Mouse (Mus musculus) thymus, postnatal 10 days (tissue): ENCODE data around the gene Prim2.

Experiments
- DNase-seq, 2 experiments: peaks; one replicate each; pipeline ENCODE4 v3.0.0; 2021; ENCODE audit warnings: low spot score in 2 of 2

Prim2 gene

DNA sequence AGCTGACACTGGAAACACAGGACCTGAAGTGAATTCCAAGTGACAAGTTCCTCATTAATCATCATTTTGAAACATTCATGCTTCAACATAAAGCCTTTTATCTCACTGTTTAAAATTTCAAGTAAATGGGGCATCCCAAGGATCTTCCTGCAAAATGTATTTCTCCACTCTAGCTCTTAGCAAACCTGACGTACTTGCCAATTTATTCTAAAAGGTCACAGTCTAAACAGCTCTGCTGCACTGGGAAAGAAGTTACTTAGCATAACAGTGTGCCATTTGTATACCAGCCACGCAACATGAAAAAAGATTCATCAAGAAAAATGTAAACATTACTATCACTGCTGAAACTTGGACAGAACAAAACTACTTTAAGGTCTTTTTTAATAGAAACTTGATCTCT lies 61.5 kb downstream of the Prim2 start:
- DNase-seq, result no peak

DNA sequence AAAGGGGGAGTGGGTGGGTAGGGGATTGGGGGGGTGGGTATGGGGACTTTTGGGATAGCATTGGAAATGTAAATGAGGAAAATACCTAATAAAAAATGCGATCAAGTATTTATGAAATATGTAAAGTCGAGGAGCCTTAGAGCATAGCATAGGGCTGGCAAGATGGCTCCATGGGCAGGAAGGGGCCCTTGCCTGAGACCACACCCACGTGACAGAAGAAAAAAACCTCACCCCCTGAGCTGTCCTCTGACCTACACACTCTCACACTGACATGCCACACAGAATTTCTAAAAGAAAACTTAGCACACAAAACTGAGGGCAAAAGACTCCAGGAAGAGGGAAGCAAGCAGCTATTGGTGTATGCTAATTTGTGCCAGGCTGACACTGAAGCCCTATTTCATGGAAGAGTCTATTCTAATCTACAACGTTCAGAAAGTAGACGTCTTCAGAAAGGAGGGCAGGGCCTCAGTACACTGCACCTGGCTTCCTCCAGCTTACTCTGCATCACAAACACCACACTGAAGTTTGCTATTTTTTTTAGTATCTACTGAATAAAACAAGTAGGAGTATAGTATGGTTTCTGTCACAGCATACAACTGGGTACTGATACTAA lies 65.4 kb downstream of the Prim2 start:
- no peak for DNase-seq

GRCm38 (mm10) chr1:33599698-33600097 lies 69.9 kb downstream of the Prim2 start:
- no peak for DNase-seq

DNA sequence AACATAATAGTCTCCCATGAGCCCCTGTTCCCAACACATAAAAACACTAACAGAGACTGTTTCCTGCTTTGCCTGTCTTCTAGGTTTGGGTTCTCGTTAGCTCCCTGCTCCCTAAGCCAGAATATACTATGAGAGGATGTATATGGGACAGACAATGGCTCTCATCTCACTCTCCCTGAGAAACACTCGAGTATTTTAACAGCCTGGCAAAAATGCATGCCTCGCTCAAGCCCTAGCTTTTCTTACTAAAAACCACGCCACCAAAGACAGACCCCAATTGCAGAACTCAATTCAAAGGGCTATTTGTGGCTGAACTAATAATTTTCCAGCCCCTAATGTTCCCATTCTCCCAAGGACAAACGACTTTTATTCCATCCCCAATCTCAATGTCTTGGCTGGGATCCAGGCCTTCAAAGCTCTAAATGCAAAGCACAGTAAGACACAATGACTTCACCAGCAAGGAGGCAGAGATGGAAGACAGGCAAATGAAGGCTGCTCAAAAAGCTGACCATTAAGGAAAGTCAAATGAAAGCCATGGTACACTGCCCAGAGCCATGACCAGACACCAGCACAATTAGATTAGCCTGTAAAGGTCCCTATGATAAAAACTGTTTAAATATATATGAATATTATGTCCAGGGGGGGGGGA lies 70.5 kb downstream of the Prim2 start:
- no peak for DNase-seq

GRCm38 (mm10) chr1:33597043-33597442 lies 72.6 kb downstream of the Prim2 start:
- DNase-seq, result no peak

DNA sequence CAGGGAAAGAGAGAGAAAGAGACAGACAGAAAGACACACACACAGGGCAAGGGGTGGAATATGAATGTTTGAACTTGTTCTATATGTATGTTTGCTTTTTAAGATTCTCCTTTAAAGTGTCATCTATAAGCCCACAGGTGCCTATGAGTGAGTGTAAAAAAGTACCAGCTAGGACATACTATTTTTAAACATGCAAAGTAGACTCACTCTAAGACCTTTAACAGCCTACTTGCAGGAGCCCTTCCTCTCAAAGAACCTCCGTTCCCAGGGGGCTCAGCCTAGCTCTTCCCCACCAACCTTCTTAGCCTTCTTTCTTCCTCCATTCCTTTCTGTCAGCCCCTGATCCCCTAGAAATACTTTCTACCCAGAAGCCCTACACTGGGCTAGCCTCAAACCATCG lies 73.7 kb downstream of the Prim2 start:
- DNase-seq, result no peak

- DNase-seq, result no peak
These were observed 74.6 kb downstream of the Prim2 start for GRCm38 (mm10) chr1:33594966-33595365.

DNA sequence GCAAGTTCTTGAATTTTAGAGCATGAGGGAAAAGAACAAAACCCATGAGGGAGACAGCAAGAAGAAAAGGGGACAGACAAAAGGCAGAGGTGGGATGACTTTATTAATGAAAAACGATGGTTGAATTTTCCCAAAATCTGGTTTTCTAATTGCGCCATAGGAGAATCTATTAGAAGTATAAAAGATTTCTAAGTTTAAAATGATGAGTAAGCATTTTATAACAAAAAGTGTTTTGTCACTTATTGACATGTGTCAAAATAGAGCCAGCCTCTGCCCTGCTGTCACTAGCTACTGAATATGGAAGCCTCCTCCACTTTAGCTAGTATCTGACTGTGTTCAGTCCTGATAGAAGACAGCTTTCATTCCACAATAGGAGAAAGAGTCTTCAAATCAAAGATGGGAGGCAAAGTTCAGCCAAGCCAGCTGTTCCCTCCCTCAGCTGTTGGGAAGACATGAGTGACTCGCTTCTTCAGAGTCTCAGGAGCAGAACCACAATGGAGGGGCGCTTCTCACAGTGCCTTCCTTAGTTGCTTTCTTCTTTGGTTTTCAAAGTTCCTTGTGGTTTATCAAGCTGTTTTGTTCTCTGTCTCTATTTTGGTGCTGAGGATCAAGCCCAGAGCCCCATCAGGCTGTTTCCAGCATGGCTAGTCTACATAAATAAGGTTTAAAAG lies 75.7 kb downstream of the Prim2 start:
- DNase-seq, result no peak

DNA sequence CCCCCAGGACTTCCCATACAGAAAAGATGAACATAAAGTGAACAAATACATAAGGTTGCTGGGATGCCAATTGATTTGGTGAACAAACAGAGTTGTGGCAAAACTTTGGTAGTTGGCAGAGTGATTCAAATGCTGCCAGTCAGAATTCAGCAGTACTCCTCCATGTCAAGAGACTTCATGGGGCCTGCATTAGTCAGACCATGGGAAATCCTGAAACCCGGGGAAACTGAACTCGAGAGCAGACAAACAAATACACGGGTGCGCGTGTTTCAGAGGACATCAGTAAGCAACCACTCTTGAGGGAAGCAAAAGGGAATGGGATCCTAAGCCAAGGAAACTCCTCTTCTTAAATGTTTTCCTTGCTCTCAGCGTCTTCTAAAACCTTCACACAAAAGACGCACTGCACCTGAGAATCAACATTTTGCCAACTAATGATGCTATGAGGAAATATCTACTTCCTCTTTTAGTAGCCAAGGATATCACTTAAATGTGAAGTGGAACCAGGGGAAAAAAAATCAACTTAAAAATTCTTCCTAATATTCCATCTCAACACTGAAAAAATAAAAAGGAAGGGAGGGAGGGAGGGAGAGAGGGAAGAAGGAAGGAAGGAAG lies 77.5 kb downstream of the Prim2 start:
- no peak for DNase-seq

DNA sequence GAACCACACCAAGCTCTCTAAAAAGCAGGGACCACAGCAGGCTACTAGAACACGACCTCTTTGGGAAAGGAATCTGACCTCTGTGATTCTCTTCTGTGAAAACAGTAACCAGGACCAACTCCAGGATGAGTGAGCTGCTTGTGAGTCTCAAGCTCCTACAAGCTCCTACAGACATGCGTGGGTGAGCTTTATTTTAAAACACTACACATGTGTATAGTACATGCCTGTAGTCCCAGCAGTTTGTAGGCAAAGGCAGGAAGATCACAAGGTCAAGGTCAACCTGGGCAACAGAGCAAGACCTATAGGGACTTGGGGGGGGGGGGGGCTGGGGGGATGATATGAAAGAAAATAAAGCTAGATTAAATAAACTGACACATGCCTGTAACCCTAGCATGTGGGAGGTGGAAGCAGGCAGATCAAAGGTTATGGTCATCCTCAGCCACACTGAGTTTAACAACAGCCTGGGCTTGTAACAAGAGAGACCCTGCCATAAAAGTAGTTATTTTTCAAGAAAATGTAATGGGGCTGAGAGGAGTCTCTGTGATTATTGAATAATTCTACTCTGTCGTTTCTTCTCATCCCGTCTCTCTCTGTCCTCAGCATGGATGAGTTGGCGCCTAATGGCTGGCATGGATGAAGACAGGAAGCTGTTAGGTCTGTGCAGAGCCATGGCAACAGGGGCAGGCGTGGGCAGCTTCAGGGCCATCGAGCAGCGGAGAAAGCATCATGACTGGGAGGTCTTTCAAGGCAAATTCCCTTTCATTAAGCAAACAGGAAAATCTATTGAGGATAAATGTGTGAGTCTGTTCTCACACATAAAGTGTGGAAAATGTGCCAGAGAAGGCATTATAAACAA lies 78.8 kb downstream of the Prim2 start:
- no peak for DNase-seq

DNA sequence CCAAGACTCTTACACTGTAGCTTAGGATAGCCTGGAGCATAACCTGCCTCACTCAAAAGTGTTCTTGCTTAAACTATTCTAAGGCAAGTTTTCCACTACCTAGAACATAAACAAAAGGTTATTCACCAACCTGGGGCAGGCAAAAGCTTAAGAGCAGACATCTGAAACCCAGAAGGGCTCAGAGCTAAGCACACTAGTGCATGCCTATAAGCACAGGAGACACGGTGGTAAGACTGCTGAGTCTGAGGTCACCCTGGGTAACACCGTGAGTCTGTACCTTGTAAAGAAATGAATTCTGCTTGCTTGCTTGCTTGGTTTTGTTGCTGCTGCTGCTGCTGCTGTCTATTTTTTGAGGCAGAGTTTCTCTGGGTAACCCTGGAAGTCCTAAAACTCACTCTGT lies 80.1 kb downstream of the Prim2 start:
- no peak for DNase-seq

GRCm38 (mm10) chr1:33588557-33588956 lies 81.0 kb downstream of the Prim2 start:
- no peak for DNase-seq

GRCm38 (mm10) chr1:33584590-33584978 lies 85.0 kb downstream of the Prim2 start:
- DNase-seq, result no peak

- no peak for DNase-seq
These were observed 85.6 kb downstream of the Prim2 start for GRCm38 (mm10) chr1:33583817-33584589.

DNA sequence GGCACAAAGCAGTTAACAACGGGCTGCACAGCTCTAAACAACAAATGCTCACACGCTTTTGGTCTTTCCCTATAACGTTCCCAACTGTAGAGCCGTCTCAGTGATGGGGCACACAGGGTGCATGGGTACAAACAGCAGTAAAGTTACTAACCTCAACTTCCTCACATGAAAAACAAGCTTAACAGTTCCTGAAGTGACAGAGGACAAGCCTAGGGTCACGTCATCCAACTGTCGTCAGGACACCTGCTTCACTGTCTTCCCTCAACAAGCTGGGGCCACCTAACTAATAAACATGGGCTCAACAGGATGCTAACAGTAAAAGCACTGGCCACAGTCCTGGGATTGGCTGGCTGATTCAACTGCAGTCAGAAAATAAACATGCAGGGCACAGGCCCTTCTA lies 91.0 kb downstream of the Prim2 start:
- DNase-seq, result peak; percentile 57 to 62

DNA sequence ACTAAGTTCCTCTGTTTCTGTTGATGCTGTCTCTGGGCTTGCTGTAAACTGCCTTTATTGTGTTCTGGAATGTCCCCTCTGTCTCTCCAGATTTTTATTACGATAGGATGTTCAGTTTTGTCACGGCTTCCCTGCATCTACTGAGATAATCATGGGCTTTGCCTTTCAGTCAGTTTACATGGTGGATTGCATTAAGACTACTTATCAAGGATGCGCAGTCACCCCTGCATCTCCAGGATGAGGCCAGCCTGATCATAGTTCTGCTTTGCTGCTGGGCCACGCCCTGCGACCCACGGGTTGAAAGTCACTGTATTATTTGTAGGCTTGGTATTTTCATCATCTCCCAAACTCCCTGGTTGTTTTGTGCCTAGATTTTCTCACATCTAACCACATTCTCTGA lies 95.1 kb downstream of the Prim2 start:
- DNase-seq, result no peak

DNA sequence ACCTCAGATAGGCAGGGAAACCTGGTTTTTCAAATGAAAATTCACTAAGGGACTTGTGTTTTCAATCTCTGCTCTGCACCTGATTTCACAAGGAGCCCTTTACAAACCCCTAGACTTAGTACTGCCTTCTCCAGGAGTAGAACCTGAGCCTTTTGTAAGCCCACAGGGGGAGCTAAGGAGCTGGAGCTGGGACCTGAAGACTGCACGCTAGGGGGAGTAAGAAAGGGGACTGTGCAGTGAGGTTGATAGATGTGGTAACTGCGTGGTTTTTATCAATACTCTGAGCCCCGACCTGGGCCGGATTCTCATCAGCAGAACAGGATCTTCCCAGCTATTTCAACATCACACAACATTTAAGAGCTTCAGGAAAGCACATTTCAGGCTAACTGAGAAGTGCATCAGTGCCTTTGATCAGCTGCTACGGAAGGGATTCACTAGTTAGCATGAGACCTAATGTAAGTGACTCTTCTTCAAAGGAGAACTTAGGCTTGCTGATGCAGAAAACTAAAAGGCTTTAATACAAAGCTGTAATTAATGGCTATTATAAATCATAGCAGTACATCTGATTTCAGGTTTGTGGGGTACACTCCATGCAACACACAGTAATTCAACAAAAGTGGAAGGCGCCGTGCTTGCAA lies 103.7 kb downstream of the Prim2 start:
- peak; percentile 42 to 73 for DNase-seq

DNA sequence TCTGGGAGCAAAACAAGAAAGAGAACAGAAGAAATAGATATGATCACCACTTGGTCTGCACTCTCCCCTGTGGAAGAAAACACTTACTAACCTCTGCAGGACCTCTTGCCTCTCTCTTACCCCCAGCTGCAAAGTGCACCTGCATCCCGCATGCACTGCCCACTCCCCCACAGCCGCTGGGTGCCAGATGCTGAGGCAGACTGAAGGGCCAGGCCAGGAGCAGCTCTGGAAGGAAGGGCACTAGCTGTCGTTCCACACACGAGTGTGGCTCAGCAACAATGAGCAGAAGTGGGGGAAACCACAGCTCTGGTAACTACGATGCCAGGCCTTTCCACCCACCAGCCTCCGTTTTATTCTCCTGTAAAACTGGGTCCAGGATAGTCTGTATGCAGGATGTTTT lies 105.6 kb downstream of the Prim2 start:
- DNase-seq, result no peak

GRCm38 (mm10) chr1:33563611-33564010 lies 106.0 kb downstream of the Prim2 start:
- no peak for DNase-seq

- DNase-seq, result no peak
These were observed 113.0 kb downstream of the Prim2 start for GRCm38 (mm10) chr1:33556638-33557037.

DNA sequence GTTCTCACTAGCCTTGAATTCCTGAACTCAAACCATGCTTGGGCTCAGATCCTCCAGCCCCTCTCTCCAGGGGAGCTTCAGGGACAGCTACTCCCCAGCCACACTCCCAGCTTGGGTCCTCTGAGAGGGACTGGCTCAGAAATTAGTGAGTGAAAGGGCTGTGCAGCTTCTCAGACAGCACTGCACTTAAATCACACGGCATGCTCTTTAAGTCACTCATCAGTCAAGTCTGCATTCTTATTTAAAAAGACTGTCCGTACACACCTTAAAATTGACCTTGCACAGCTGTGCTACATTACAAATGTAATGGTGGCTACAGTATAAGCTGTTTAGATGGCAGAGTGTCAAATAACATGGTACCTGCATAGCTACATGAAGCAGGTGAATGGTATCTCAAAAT lies 114.0 kb downstream of the Prim2 start:
- no peak for DNase-seq
